ENCODE assay signal across 24 mouse cellular contexts in genomic region chr9:22037826-22038225, GRCm38 (mm10). TPM values are rescaled to one million over a fixed set of nuclear protein-coding genes. Genes with fewer than 3 reads are reported as not detected.
DNase-seq lines count a peak whose midpoint lies in the region; ATAC-seq and TF ChIP-seq lines count a peak whose summit lies in the region.
"Had no signal": no experiment of that assay in that cellular context is flagged by ENCODE, and none has a peak within 500 bp of the region (broad histone marks: within the 10 kb centered on the region; RNA-seq: fewer than 3 reads in every experiment).

No protein-coding gene starts in this region.

- H3K79me2 ChIP-seq in liver, adult 2 months (ENCODE audit: control insufficient read depth, insufficient read depth, low read length): no peaks in the 10 kb centered on the region

- no peak for ATAC-seq in forebrain, embryonic 11.5 days (replicated peaks; ENCODE audit: low FRiP score)
- ATAC-seq in forebrain, embryonic 16.5 days: no peak
- ATAC-seq in liver, embryonic 12.5 days: no peak
- ATAC-seq: activated CD4-positive, CD25-positive, alpha-beta regulatory T cell, adult 4 months; CD4-positive, CD25-positive, alpha-beta regulatory T cell, adult 4 months; forebrain, embryonic 14.5 days; forebrain, postnatal 0 days; Patski had no signal

- no peak overlapping the region for H3K4me3 ChIP-seq in forebrain, embryonic 11.5 days (ENCODE audit: low read depth, low read length)
- no peak overlapping the region for H3K4me3 ChIP-seq in forebrain, embryonic 16.5 days (replicated peaks; ENCODE audit: low read length)
- H3K4me3 ChIP-seq in liver, adult 2 months (ENCODE audit: insufficient read depth, low read depth, low read length): no peak overlapping the region
- H3K4me3 ChIP-seq in liver, embryonic 12.5 days: no peak overlapping the region
- H3K4me3 ChIP-seq in olfactory bulb, adult 2 months (ENCODE audit: insufficient read depth, low read depth, low read length): no peak overlapping the region
- H3K4me3 ChIP-seq: embryonic facial prominence, embryonic 10.5 days; embryonic facial prominence, embryonic 12.5 days; forebrain, embryonic 12.5 days had no signal

- H3K9me3 ChIP-seq in forebrain, embryonic 11.5 days (ENCODE audit: control insufficient read depth, low read length): no peaks in the 10 kb centered on the region
- H3K9me3 ChIP-seq in forebrain, embryonic 16.5 days (ENCODE audit: control insufficient read depth, low read length): no peaks in the 10 kb centered on the region
- no peaks in the 10 kb centered on the region for H3K9me3 ChIP-seq in liver, embryonic 12.5 days (replicated peaks)
- H3K9me3 ChIP-seq: embryonic facial prominence, embryonic 10.5 days; embryonic facial prominence, embryonic 12.5 days; forebrain, embryonic 12.5 days had no signal

- peak; percentile 61 for DNase-seq in adrenal gland, postnatal 10 days
- DNase-seq in adrenal gland, adult 18-20 months (ENCODE audit: low spot score in 2 of 2): no peak
- peak; percentile 41 for DNase-seq in forebrain, embryonic 11.5 days (ENCODE audit: low spot score)
- DNase-seq in liver, adult 2 months (ENCODE audit: extremely low read depth, low read depth, low spot score): peak; percentile 51
- DNase-seq: adrenal gland, adult 8-10 months; B cell, adult 2 months; cerebellum, adult 11-12 months; cerebellum, adult 9-10 months; cerebellum, postnatal 10 days; forebrain, postnatal 0 days had no signal

- H3K27me3 ChIP-seq in forebrain, embryonic 11.5 days (ENCODE audit: control insufficient read depth, insufficient read depth, low read length): no peaks in the 10 kb centered on the region
- no peaks in the 10 kb centered on the region for H3K27me3 ChIP-seq in forebrain, embryonic 16.5 days (replicated peaks; ENCODE audit: control insufficient read depth, insufficient read depth, low read length)
- H3K27me3 ChIP-seq in liver, adult 2 months (ENCODE audit: control insufficient read depth, insufficient read depth, low read length): 0 out of 2 replicates have a peak, but pooled peaks cover 2% of the 10 kb centered on the region
- H3K27me3 ChIP-seq in liver, embryonic 12.5 days (replicated peaks): peaks cover 25% of the 10 kb centered on the region
- H3K27me3 ChIP-seq: embryonic facial prominence, embryonic 12.5 days; forebrain, embryonic 12.5 days had no signal

- peaks cover 7% of the 10 kb centered on the region; the same call in 1 of the 2 replicates for H3K4me1 ChIP-seq in forebrain, embryonic 11.5 days (replicated peaks; ENCODE audit: control insufficient read depth, insufficient read depth, low read length)
- H3K4me1 ChIP-seq in forebrain, embryonic 16.5 days (replicated peaks; ENCODE audit: control insufficient read depth, insufficient read depth, low read length): peaks cover 17% of the 10 kb centered on the region
- H3K4me1 ChIP-seq in liver, adult 2 months (ENCODE audit: control insufficient read depth, insufficient read depth, low read length): peaks cover 2% of the 10 kb centered on the region
- H3K4me1 ChIP-seq in liver, embryonic 12.5 days: no peaks in the 10 kb centered on the region
- H3K4me1 ChIP-seq in olfactory bulb, adult 2 months (ENCODE audit: control insufficient read depth, insufficient read depth, low read length): peaks cover 35% of the 10 kb centered on the region

- no peak overlapping the region for H3K4me2 ChIP-seq in forebrain, embryonic 11.5 days (ENCODE audit: low read depth, low read length, severe bottlenecking)
- H3K4me2 ChIP-seq in forebrain, embryonic 16.5 days (ENCODE audit: low read length): no peak overlapping the region
- H3K4me2 ChIP-seq in liver, embryonic 12.5 days: no peak overlapping the region
- H3K4me2 ChIP-seq: embryonic facial prominence, embryonic 12.5 days; forebrain, embryonic 12.5 days had no signal

- TF ChIP-seq POLR2A in liver, adult 2 months (IDR thresholded peaks at IDR 0.05; ENCODE audit: extremely low read depth, insufficient read depth, low read length): no peak
- no peak for TF ChIP-seq POLR2A in olfactory bulb, adult 2 months (IDR thresholded peaks at IDR 0.05; ENCODE audit: insufficient read depth, low read depth, low read length)

- 87% methylated on average over 10 of the region's 10 CpGs for WGBS in forebrain, embryonic 11.5 days
- WGBS in forebrain, embryonic 16.5 days: 87% methylated on average over 10 of the region's 10 CpGs
- WGBS in liver, adult 2 months: 36% methylated on average over 10 of the region's 10 CpGs
- 68% methylated on average over 10 of the region's 10 CpGs for WGBS in liver, embryonic 12.5 days (ENCODE audit: insufficient replicate concordance)
- 71% methylated on average over 10 of the region's 10 CpGs for WGBS in olfactory bulb, adult 2 months

- no peak for TF ChIP-seq CTCF in liver, adult 2 months (IDR thresholded peaks at IDR 0.05; ENCODE audit: low read depth, low read length)
- TF ChIP-seq CTCF in olfactory bulb, adult 2 months (IDR thresholded peaks at IDR 0.05; ENCODE audit: insufficient read depth, low read depth, low read length): no peak

- no peak overlapping the region for H3K9ac ChIP-seq in forebrain, embryonic 11.5 days (ENCODE audit: low read length)
- no peak overlapping the region for H3K9ac ChIP-seq in forebrain, embryonic 16.5 days (replicated peaks; ENCODE audit: low read depth, low read length)
- H3K9ac ChIP-seq in liver, adult 2 months (ENCODE audit: low read depth, low read length): no peak overlapping the region
- H3K9ac ChIP-seq in liver, embryonic 12.5 days: no peak overlapping the region; the same call in 1 of the 2 replicates
- H3K9ac ChIP-seq: embryonic facial prominence, embryonic 12.5 days; forebrain, embryonic 12.5 days; forebrain, postnatal 0 days had no signal

- H3K27ac ChIP-seq in forebrain, embryonic 11.5 days (ENCODE audit: low read depth, low read length): no peak overlapping the region
- H3K27ac ChIP-seq in forebrain, embryonic 16.5 days (ENCODE audit: low read length): no peak overlapping the region
- H3K27ac ChIP-seq in liver, adult 2 months (replicated peaks; ENCODE audit: insufficient read depth, low read depth, low read length): no peak overlapping the region
- no peak overlapping the region for H3K27ac ChIP-seq in liver, embryonic 12.5 days
- H3K27ac ChIP-seq in olfactory bulb, adult 2 months (ENCODE audit: insufficient read depth, low read depth, low read length): 0 out of 2 replicates have a peak overlapping the region, but pooled peaks have one; percentile 24
- H3K27ac ChIP-seq: embryonic facial prominence, embryonic 10.5 days; embryonic facial prominence, embryonic 12.5 days; forebrain, embryonic 12.5 days had no signal

- peaks cover 2% of the 10 kb centered on the region; the same call in 1 of the 2 replicates for H3K36me3 ChIP-seq in forebrain, embryonic 11.5 days (ENCODE audit: control insufficient read depth, insufficient read depth, low read length)
- peaks cover 28% of the 10 kb centered on the region for H3K36me3 ChIP-seq in forebrain, embryonic 16.5 days (ENCODE audit: control insufficient read depth, insufficient read depth)
- H3K36me3 ChIP-seq in liver, adult 2 months (ENCODE audit: control insufficient read depth, insufficient read depth, low read length): no peaks in the 10 kb centered on the region
- no peaks in the 10 kb centered on the region for H3K36me3 ChIP-seq in liver, embryonic 12.5 days
- H3K36me3 ChIP-seq: embryonic facial prominence, embryonic 12.5 days; G1E had no signal

RNA-seq across cellular contexts. Expression of gene Elavl3, which starts 14.0 kb away (rescaled TPM):
- 1 to 10 TPM; 1.8 to 4.6 TPM for total RNA-seq in adrenal gland, postnatal 10 days (2021)
- 1 to 10 TPM; 2.7 to 2.8 TPM for total RNA-seq in adrenal gland, adult 18-20 months (2021)
- 53.5 and 60.0 TPM in 2 replicates for polyA plus RNA-seq in forebrain, embryonic 11.5 days (2014; fragmentation: Nextera tagmentation; extraction: Ambion mirVana)
- polyA plus RNA-seq in forebrain, embryonic 16.5 days (2015; fragmentation: Nextera tagmentation; extraction: Ambion mirVana): 77.6 and 101 TPM in 2 replicates
- not detected in 2 replicates for total RNA-seq in liver, adult 2 months (2014; rRNA removed)
- polyA plus RNA-seq in liver, adult 2 months (2012; rRNA removed): not detected in 2 replicates
- polyA plus RNA-seq in liver, embryonic 12.5 days (2016; fragmentation: Nextera tagmentation; extraction: Ambion mirVana): 0.02 TPM in 1 of 2 replicates, not detected in the other
- not detected in 2 replicates for polyA plus RNA-seq in olfactory bulb, adult 2 months (2012; ENCODE audit: insufficient read depth, insufficient read length, low replicate concordance, missing spikeins)
- polyA plus RNA-seq: activated CD4-positive, CD25-positive, alpha-beta regulatory T cell, adult 4 months had no signal

RNA-seq across cellular contexts. Expression of gene Gm49318, which starts 33.2 kb away (rescaled TPM):
- total RNA-seq in adrenal gland, postnatal 10 days (2021): not detected
- under 1 TPM in 1 of 2 experiments, not detected in 1; 0.61 TPM for total RNA-seq in adrenal gland, adult 18-20 months (2021)
- not detected in 2 replicates for polyA plus RNA-seq in forebrain, embryonic 11.5 days (2014; fragmentation: Nextera tagmentation; extraction: Ambion mirVana)
- not detected in 2 replicates for polyA plus RNA-seq in forebrain, embryonic 16.5 days (2015; fragmentation: Nextera tagmentation; extraction: Ambion mirVana)
- not detected in 2 replicates for total RNA-seq in liver, adult 2 months (2014; rRNA removed)
- not detected in 2 replicates for polyA plus RNA-seq in liver, adult 2 months (2012; rRNA removed)
- not detected in 2 replicates for polyA plus RNA-seq in liver, embryonic 12.5 days (2016; fragmentation: Nextera tagmentation; extraction: Ambion mirVana)
- polyA plus RNA-seq in olfactory bulb, adult 2 months (2012; ENCODE audit: insufficient read depth, insufficient read length, low replicate concordance, missing spikeins): not detected in 2 replicates
- total RNA-seq: CH12.LX; forebrain, postnatal 0 days; G1E had no signal
- polyA plus RNA-seq: activated CD4-positive, CD25-positive, alpha-beta regulatory T cell, adult 4 months; CD4-positive, CD25-positive, alpha-beta regulatory T cell, adult 4 months; cerebellum, adult 2 months; embryonic facial prominence, embryonic 10.5 days; embryonic facial prominence, embryonic 12.5 days; embryonic facial prominence, embryonic 14.5 days; forebrain, embryonic 12.5 days; forebrain, embryonic 14.5 days; forebrain, postnatal 0 days; G1E; Patski had no signal

RNA-seq across cellular contexts. Expression of gene Zfp653, which starts 33.4 kb away (rescaled TPM):
- 10 to 100 TPM in 1 of 2 experiments, 1 to 10 TPM in 1; 9.7 to 11.8 TPM for total RNA-seq in adrenal gland, postnatal 10 days (2021)
- total RNA-seq in adrenal gland, adult 18-20 months (2021): 1 to 10 TPM; 8.4 to 8.7 TPM
- polyA plus RNA-seq in forebrain, embryonic 11.5 days (2014; fragmentation: Nextera tagmentation; extraction: Ambion mirVana): 10.9 and 11.8 TPM in 2 replicates
- polyA plus RNA-seq in forebrain, embryonic 16.5 days (2015; fragmentation: Nextera tagmentation; extraction: Ambion mirVana): 20.7 and 22.4 TPM in 2 replicates
- 2.9 and 3.6 TPM in 2 replicates for total RNA-seq in liver, adult 2 months (2014; rRNA removed)
- 6.9 and 13.0 TPM in 2 replicates for polyA plus RNA-seq in liver, adult 2 months (2012; rRNA removed)
- 5.7 and 6.6 TPM in 2 replicates for polyA plus RNA-seq in liver, embryonic 12.5 days (2016; fragmentation: Nextera tagmentation; extraction: Ambion mirVana)
- not detected in 2 replicates for polyA plus RNA-seq in olfactory bulb, adult 2 months (2012; ENCODE audit: insufficient read depth, insufficient read length, low replicate concordance, missing spikeins)

RNA-seq across cellular contexts. Expression of gene Prkcsh, which starts 35.2 kb away (rescaled TPM):
- total RNA-seq in adrenal gland, postnatal 10 days (2021): 100 to 1,000 TPM; 116 to 119 TPM
- total RNA-seq in adrenal gland, adult 18-20 months (2021): 100 to 1,000 TPM; 132 to 173 TPM
- 86.9 and 94.3 TPM in 2 replicates for polyA plus RNA-seq in forebrain, embryonic 11.5 days (2014; fragmentation: Nextera tagmentation; extraction: Ambion mirVana)
- polyA plus RNA-seq in forebrain, embryonic 16.5 days (2015; fragmentation: Nextera tagmentation; extraction: Ambion mirVana): 90.0 and 93.9 TPM in 2 replicates
- 60.0 and 63.6 TPM in 2 replicates for total RNA-seq in liver, adult 2 months (2014; rRNA removed)
- 95.5 and 99.3 TPM in 2 replicates for polyA plus RNA-seq in liver, adult 2 months (2012; rRNA removed)
- polyA plus RNA-seq in liver, embryonic 12.5 days (2016; fragmentation: Nextera tagmentation; extraction: Ambion mirVana): 65.0 and 68.5 TPM in 2 replicates
- polyA plus RNA-seq in olfactory bulb, adult 2 months (2012; ENCODE audit: insufficient read depth, insufficient read length, low replicate concordance, missing spikeins): not detected in 2 replicates

RNA-seq across cellular contexts. Expression of gene Ccdc151, which starts 35.4 kb away (rescaled TPM):
- total RNA-seq in adrenal gland, postnatal 10 days (2021): under 1 TPM; 0.39 to 1.00 TPM
- 1 to 10 TPM in 1 of 2 experiments, under 1 TPM in 1; 0.77 to 1.1 TPM for total RNA-seq in adrenal gland, adult 18-20 months (2021)
- polyA plus RNA-seq in forebrain, embryonic 11.5 days (2014; fragmentation: Nextera tagmentation; extraction: Ambion mirVana): 4.2 and 6.9 TPM in 2 replicates
- polyA plus RNA-seq in forebrain, embryonic 16.5 days (2015; fragmentation: Nextera tagmentation; extraction: Ambion mirVana): 3.6 and 5.2 TPM in 2 replicates
- 0.34 and 0.46 TPM in 2 replicates for total RNA-seq in liver, adult 2 months (2014; rRNA removed)
- polyA plus RNA-seq in liver, adult 2 months (2012; rRNA removed): 0.59 and 0.76 TPM in 2 replicates
- 0.12 TPM in 1 of 2 replicates, not detected in the other for polyA plus RNA-seq in liver, embryonic 12.5 days (2016; fragmentation: Nextera tagmentation; extraction: Ambion mirVana)
- not detected in 2 replicates for polyA plus RNA-seq in olfactory bulb, adult 2 months (2012; ENCODE audit: insufficient read depth, insufficient read length, low replicate concordance, missing spikeins)
- polyA plus RNA-seq: activated CD4-positive, CD25-positive, alpha-beta regulatory T cell, adult 4 months; CD4-positive, CD25-positive, alpha-beta regulatory T cell, adult 4 months had no signal

Comparison
In these comparisons a context has a peak if more than half of its experiments do, and no peak if none do; other contexts are left out.
1. DNase-seq: peak in adrenal gland, postnatal 10 days (single experiment), forebrain, embryonic 11.5 days (single experiment) and liver, adult 2 months (single experiment); none in adrenal gland, adult 18-20 months (0 of 2).
2. RNA of gene Elavl3, which starts 14.0 kb away (polyA plus RNA-seq): 77.6 to 101 TPM in forebrain, embryonic 16.5 days, 53.5 to 60.0 TPM in forebrain, embryonic 11.5 days and not detected in olfactory bulb, adult 2 months; 0.02 TPM in liver, embryonic 12.5 days and not detected in liver, adult 2 months; every median in the first group is over 10 times any median in the second.